Mouse (Mus musculus) bone marrow macrophage, adult 2 months (primary cell): ENCODE measurements around the gene Megf11.

Source experiments
- CTCF ChIP-seq: IDR thresholded peaks from 2 replicates; pipeline ENCODE4 v1.5.1; 2012; ENCODE audit warnings: low read depth, mild to moderate bottlenecking, low read length, moderate library complexity
- POLR2A ChIP-seq: IDR thresholded peaks from 2 replicates; pipeline ENCODE4 v1.6.1; 2012; ENCODE audit warnings: mild to moderate bottlenecking, low read depth, low read length, borderline replicate concordance

DNA sequence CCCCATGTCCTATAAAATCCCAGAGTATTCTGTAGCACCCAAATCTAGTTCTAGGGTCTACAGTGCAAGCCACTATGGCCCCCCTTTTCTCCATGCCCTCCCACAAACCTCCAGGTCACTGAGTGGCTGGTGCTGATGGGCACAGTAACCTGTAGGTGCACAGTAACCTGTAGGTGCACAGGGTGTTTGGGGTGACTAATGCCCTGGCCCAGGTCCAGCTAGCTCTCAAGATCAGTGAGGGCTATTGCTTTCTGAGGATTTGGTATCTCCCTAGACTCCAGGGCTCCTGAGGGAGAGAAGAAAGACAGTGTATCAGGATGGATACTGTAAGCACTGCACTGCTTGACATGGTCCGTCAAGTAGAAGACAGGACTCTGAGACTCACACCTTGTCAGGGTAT is 85.4 kb downstream of the Megf11 start:
- TF ChIP-seq CTCF: no peak
- TF ChIP-seq POLR2A: no peak
